Comparison of ENCODE assay signal across 8 mouse cellular contexts in genomic region chr19:36534011-36534765, GRCm38 (mm10). TPM values are rescaled to one million over a fixed set of nuclear protein-coding genes. Genes with fewer than 3 reads are reported as not detected.
DNase-seq lines count a peak whose midpoint lies in the region; ATAC-seq and TF ChIP-seq lines count a peak whose summit lies in the region.

No protein-coding gene starts in this region.

- ATAC-seq in lung, embryonic 16.5 days (ENCODE audit: low read depth): peak; percentile 82
- ATAC-seq in liver, embryonic 12.5 days: no peak
- ATAC-seq in neural tube, embryonic 14.5 days (ENCODE audit: low read depth): peak; percentile 75

- H3K4me3 ChIP-seq in lung, embryonic 16.5 days (ENCODE audit: low read length): peak overlapping the region; percentile 14
- no peak overlapping the region for H3K4me3 ChIP-seq in kidney, adult 2 months (ENCODE audit: insufficient read depth, low read depth, low read length)
- no peak overlapping the region for H3K4me3 ChIP-seq in liver, embryonic 12.5 days
- peak overlapping the region; percentile 9; the same call in 1 of the 2 replicates for H3K4me3 ChIP-seq in neural tube, embryonic 14.5 days (ENCODE audit: low read depth, low read length)

- no peak for DNase-seq in lung, postnatal 25 days (ENCODE audit: low spot score)
- peak; percentile 52 for DNase-seq in cerebellum, adult 8-10 months
- peak; percentile 13 for DNase-seq in forelimb bud, embryonic 11.5 days (ENCODE audit: low read depth, low spot score)
- DNase-seq in kidney, adult 2 months: peak; percentile 45
- DNase-seq in gastrocnemius, adult 8-10 months (ENCODE audit: low spot score in 2 of 2): no peak

- no peaks in the 10 kb centered on the region for H3K27me3 ChIP-seq in lung, embryonic 16.5 days (ENCODE audit: control insufficient read depth, insufficient read depth, low read depth, low read length)
- no peaks in the 10 kb centered on the region for H3K27me3 ChIP-seq in kidney, adult 2 months (replicated peaks; ENCODE audit: control insufficient read depth, insufficient read depth, low read length)
- peaks cover 12% of the 10 kb centered on the region; the same call in 1 of the 2 replicates for H3K27me3 ChIP-seq in liver, embryonic 12.5 days (replicated peaks)
- no peaks in the 10 kb centered on the region for H3K27me3 ChIP-seq in neural tube, embryonic 14.5 days (ENCODE audit: control insufficient read depth, insufficient read depth, low read length)

- TF ChIP-seq CTCF in kidney, adult 2 months (conservative IDR thresholded peaks at IDR 0.05; ENCODE audit: insufficient read depth, insufficient read length, low read depth, low read length): no peak

- 29% methylated on average over 17 of the region's 17 CpGs for WGBS in lung, embryonic 16.5 days
- WGBS in kidney, adult 2 months: 22% methylated on average over 17 of the region's 17 CpGs
- WGBS in liver, embryonic 12.5 days (ENCODE audit: insufficient replicate concordance): 16% methylated on average over 17 of the region's 17 CpGs
- WGBS in neural tube, embryonic 14.5 days: 24% methylated on average over 17 of the region's 17 CpGs

- H3K4me2 ChIP-seq in lung, embryonic 16.5 days (ENCODE audit: low read depth, low read length): peak overlapping the region; percentile 35
- H3K4me2 ChIP-seq in liver, embryonic 12.5 days: peak overlapping the region; percentile 44
- peak overlapping the region; percentile 39 for H3K4me2 ChIP-seq in neural tube, embryonic 14.5 days (ENCODE audit: low read depth, low read length)

- peak overlapping the region; percentile 24; the same call in 1 of the 2 replicates for H3K27ac ChIP-seq in lung, embryonic 16.5 days (ENCODE audit: low read length)
- H3K27ac ChIP-seq in kidney, adult 2 months (ENCODE audit: insufficient read depth, low read depth, low read length): no peak overlapping the region
- no peak overlapping the region for H3K27ac ChIP-seq in liver, embryonic 12.5 days
- peak overlapping the region; percentile 78 for H3K27ac ChIP-seq in neural tube, embryonic 14.5 days (ENCODE audit: low read depth, low read length)

- no peak for TF ChIP-seq POLR2A in kidney, adult 2 months (IDR thresholded peaks at IDR 0.05; ENCODE audit: low read depth, low read length)

- no peaks in the 10 kb centered on the region for H3K36me3 ChIP-seq in lung, embryonic 16.5 days (ENCODE audit: control insufficient read depth, insufficient read depth, low read length)
- H3K36me3 ChIP-seq in kidney, adult 2 months (ENCODE audit: control insufficient read depth, insufficient read depth, low read length): no peaks in the 10 kb centered on the region
- H3K36me3 ChIP-seq in liver, embryonic 12.5 days: no peaks in the 10 kb centered on the region
- no peaks in the 10 kb centered on the region for H3K36me3 ChIP-seq in neural tube, embryonic 14.5 days (ENCODE audit: control insufficient read depth, insufficient read depth, low read length)

- H3K9ac ChIP-seq in lung, embryonic 16.5 days (ENCODE audit: low read length): peak overlapping the region; percentile 21; the same call in 1 of the 2 replicates
- H3K9ac ChIP-seq in liver, embryonic 12.5 days: no peak overlapping the region
- H3K9ac ChIP-seq in neural tube, embryonic 14.5 days (replicated peaks; ENCODE audit: low read depth, low read length): no peak overlapping the region; the same call in 1 of the 2 replicates

- H3K9me3 ChIP-seq in lung, embryonic 16.5 days (ENCODE audit: control insufficient read depth, low read length): no peaks in the 10 kb centered on the region
- H3K9me3 ChIP-seq in liver, embryonic 12.5 days (replicated peaks): no peaks in the 10 kb centered on the region
- no peaks in the 10 kb centered on the region for H3K9me3 ChIP-seq in neural tube, embryonic 14.5 days (ENCODE audit: control insufficient read depth, low read length)

- peaks cover 19% of the 10 kb centered on the region for H3K4me1 ChIP-seq in lung, embryonic 16.5 days (replicated peaks; ENCODE audit: control insufficient read depth, insufficient read depth, low read length)
- H3K4me1 ChIP-seq in kidney, adult 2 months (ENCODE audit: control insufficient read depth, insufficient read depth, low read length): no peaks in the 10 kb centered on the region
- peaks cover 21% of the 10 kb centered on the region for H3K4me1 ChIP-seq in liver, embryonic 12.5 days
- H3K4me1 ChIP-seq in neural tube, embryonic 14.5 days (ENCODE audit: control insufficient read depth, insufficient read depth, low read length): peaks cover 16% of the 10 kb centered on the region

RNA-seq across cellular contexts. Expression of gene Hectd2, which starts 20.3 kb away (rescaled TPM):
- 4.1 and 4.9 TPM in 2 replicates for polyA plus RNA-seq in lung, embryonic 16.5 days (2015; fragmentation: Nextera tagmentation; extraction: Ambion mirVana)
- polyA plus RNA-seq in kidney, adult 2 months (2012; rRNA removed): 0.34 and 0.41 TPM in 2 replicates
- 0.82 and 0.96 TPM in 2 replicates for polyA plus RNA-seq in liver, embryonic 12.5 days (2016; fragmentation: Nextera tagmentation; extraction: Ambion mirVana)
- polyA plus RNA-seq in neural tube, embryonic 14.5 days (2014; fragmentation: Nextera tagmentation; extraction: Ambion mirVana): 13.8 and 16.8 TPM in 2 replicates
- 1 to 10 TPM; 5.0 to 7.8 (median 6.0) TPM for total RNA-seq in gastrocnemius, adult 8-10 months (2022)

Comparison
In these comparisons a context has a peak if more than half of its experiments do, and no peak if none do; other contexts are left out.
1. H3K27ac ChIP-seq: peak in lung, embryonic 16.5 days (single experiment) and neural tube, embryonic 14.5 days (single experiment); none in kidney, adult 2 months (single experiment) and liver, embryonic 12.5 days (single experiment).
2. H3K4me3 ChIP-seq: peak in lung, embryonic 16.5 days (single experiment) and neural tube, embryonic 14.5 days (single experiment); none in kidney, adult 2 months (single experiment) and liver, embryonic 12.5 days (single experiment).
3. DNase-seq: peak in cerebellum, adult 8-10 months (single experiment), forelimb bud, embryonic 11.5 days (single experiment) and kidney, adult 2 months (single experiment); none in lung, postnatal 25 days (single experiment) and gastrocnemius, adult 8-10 months (0 of 2).
4. Peak in every context shown above with its lines, with median percentiles within 50 percentile points of each other: H3K4me2 ChIP-seq.